Mouse (Mus musculus) small intestine, adult 2 months (tissue): ENCODE measurements at regions not wholly inside any gene's neighbourhood (a gene's known extent, or its start where the extent isn't known, plus 50 kb on each side); places are given as distances from the start of the nearest gene placed in this dataset.

Experiments
- CTCF ChIP-seq: fragments of 200-500 bp; IDR thresholded peaks from 2 replicates; pipeline ENCODE4 v1.5.1; 2012; ENCODE audit warnings: low read depth, mild to moderate bottlenecking, control low read depth, inconsistent platforms, low read length, moderate library complexity, mixed read lengths; ENCODE audit not compliant: insufficient replicate concordance, insufficient read length; ENCODE audit errors: extremely low read depth
- POLR2A ChIP-seq: fragments of 200-500 bp; IDR thresholded peaks from 2 replicates; pipeline ENCODE4 v1.6.1; 2012; ENCODE audit warnings: low read depth, mild to moderate bottlenecking, control low read depth, inconsistent platforms, low read length, moderate library complexity

GRCm38 (mm10) chr1:64295051-64295450, 173.0 kb upstream of the Klf7 start:
- no peak for TF ChIP-seq CTCF
- TF ChIP-seq POLR2A, result no peak
